Mouse (Mus musculus) stomach, embryonic 14.5 days (tissue): ENCODE data around the gene Sh3bgrl. TPM values are rescaled to one million over a fixed set of nuclear protein-coding genes. Genes with fewer than 3 reads are reported as not detected.

Source experiments
- ATAC-seq: fragments of 200-750 bp; cut with Nextera tagmentation; 2 replicates; pipeline ENCODE4 v1.8.0; 2017; ENCODE audit warnings: low read depth, moderate TSS enrichment; ENCODE audit not compliant: insufficient number of reproducible peaks, insufficient read depth, low FRiP score
- H3K27ac ChIP-seq: fragments of 300-500 bp; sonication (generic); 2 replicates; pipeline ENCODE4 v1.5.1; 2014; ENCODE audit warnings: mild to moderate bottlenecking, low read length, moderate library complexity, mixed read lengths
- H3K27me3 ChIP-seq: fragments of 300-500 bp; sonication (generic); 2 replicates; pipeline ENCODE4 v1.6.1; 2014; ENCODE audit warnings: low read length, control low read depth, mixed read lengths; ENCODE audit not compliant: control insufficient read depth, insufficient read depth
- H3K36me3 ChIP-seq: fragments of 300-500 bp; sonication (generic); 2 replicates; pipeline ENCODE4 v1.6.1; 2014; ENCODE audit warnings: mild to moderate bottlenecking, control low read depth, low read length, moderate library complexity, mixed read lengths; ENCODE audit not compliant: control insufficient read depth, insufficient read depth
- H3K4me1 ChIP-seq: fragments of 300-500 bp; sonication (generic); 2 replicates; pipeline ENCODE4 v1.6.1; 2014; ENCODE audit warnings: low read length, control low read depth, mixed read lengths; ENCODE audit not compliant: control insufficient read depth, insufficient read depth
- H3K4me2 ChIP-seq: fragments of 300-500 bp; sonication (generic); replicated peaks from 2 replicates; pipeline ENCODE4 v1.6.1; 2014; ENCODE audit warnings: low read depth, low read length, control low read depth
- H3K4me3 ChIP-seq: fragments of 300-500 bp; sonication (generic); 2 replicates; pipeline ENCODE4 v1.5.1; 2014; ENCODE audit warnings: low read depth, low read length, control low read depth
- H3K9ac ChIP-seq: fragments of 300-500 bp; sonication (generic); replicated peaks from 2 replicates; pipeline ENCODE4 v1.6.1; 2014; ENCODE audit warnings: low read depth, mild to moderate bottlenecking, control low read depth, low read length, moderate library complexity, mixed read lengths
- H3K9me3 ChIP-seq: fragments of 300-500 bp; sonication (generic); 2 replicates; pipeline ENCODE4 v1.6.1; 2016; ENCODE audit warnings: low read depth, low read length, control low read depth; ENCODE audit not compliant: control insufficient read depth
- WGBS: fragments of 180-500 bp; shearing (Covaris S2); extraction: QIAGEN DNeasy Blood & Tissue Kit; methylation state at CpG from one replicate; pipeline ENCODE4 v1.1.7; 2014; 5-methylcytosine and 5-hydroxymethylcytosine counted together
- polyA plus RNA-seq: library from polyadenylated mRNA; unstranded; fragments of >200 nt; fragmentation: Nextera tagmentation; extraction: Ambion mirVana; gene quantifications from 2 replicates; pipeline ENCODE4 v1.2.1, GENCODE M21; 2014

Gene Sh3bgrl
- polyA plus RNA-seq, 1 experiment from 2014 or later, result 174 TPM

GRCm38 (mm10) chrX:109235383-109236036 is 140.3 kb downstream of the Sh3bgrl start:
- Histone ChIP-seq H3K9me3 (no peaks in the 10 kb centered on the region), H3K36me3 (no peaks in the 10 kb centered on the region), H3K4me2 (no peak overlapping the region), H3K27me3 (no peaks in the 10 kb centered on the region), H3K4me1 (no peaks in the 10 kb centered on the region), H3K27ac (no peak overlapping the region), H3K9ac (no peak overlapping the region), H3K4me3 (no peak overlapping the region)
- WGBS, result 94% methylated on average over 3 of the region's 3 CpGs
- no peak for ATAC-seq

- Histone ChIP-seq H3K9ac (no peak overlapping the region), H3K27ac (no peak overlapping the region), H3K36me3 (no peaks in the 10 kb centered on the region), H3K27me3 (no peaks in the 10 kb centered on the region), H3K4me2 (no peak overlapping the region), H3K4me1 (no peaks in the 10 kb centered on the region), H3K9me3 (no peaks in the 10 kb centered on the region), H3K4me3 (no peak overlapping the region)
- ATAC-seq, result no peak
These were observed 143.0 kb downstream of the Sh3bgrl start for GRCm38 (mm10) chrX:109238163-109238562.

Other genes starting within 250 kb of the Sh3bgrl start
- gene Hmgn5, start 82.0 kb upstream of the Sh3bgrl start, polyA plus RNA-seq, result 32.1 and 34.0 TPM in 2 replicates
- 0.11 TPM in 1 of 2 replicates, not detected in the other for gene Gm6377, start 101.4 kb downstream of the Sh3bgrl start, polyA plus RNA-seq